Mouse (Mus musculus) erythroblast, embryonic 14.5 days (primary cell): Measurements from ENCODE around the gene Nedd4.

Experiments used
- GATA1 ChIP-seq: IDR thresholded peaks from 2 replicates; pipeline ENCODE4 v1.6.1; 2012; ENCODE audit warnings: low read length, inconsistent platforms, mixed read lengths
- TAL1 ChIP-seq: IDR thresholded peaks from 3 replicates; pipeline ENCODE4 v1.6.1; 2012; ENCODE audit warnings: low read length, inconsistent platforms, mixed read lengths

DNA sequence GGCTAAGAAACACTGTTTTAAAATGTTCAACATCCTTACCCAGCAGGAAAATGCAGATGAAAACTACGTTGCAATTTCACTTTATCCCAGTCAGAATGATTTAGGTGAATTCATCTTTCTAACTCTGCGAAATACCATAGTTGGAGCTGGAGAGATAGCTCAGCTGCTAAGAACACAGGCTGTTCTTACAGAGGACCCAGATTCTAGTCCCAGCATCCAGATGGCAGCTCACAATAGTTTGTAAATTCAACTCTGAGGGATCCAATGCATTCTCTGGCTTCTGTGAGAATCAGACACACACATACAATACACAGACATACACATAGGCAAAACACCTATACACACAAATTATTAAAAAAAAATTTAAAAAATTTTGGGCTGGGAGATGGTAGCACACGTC, 133.1 kb downstream of the Nedd4 start:
- no peak for TF ChIP-seq GATA1
- no peak for TF ChIP-seq TAL1
